Mouse (Mus musculus) stomach, embryonic 15.5 days (tissue): ENCODE data around the gene Tbc1d10b. TPM values are rescaled to one million over a fixed set of nuclear protein-coding genes. Genes with fewer than 3 reads are reported as not detected.
"Not testable (repeated sequence)": the region's sequence is repeated elsewhere in the genome, so short reads cannot be mapped to it uniquely, and the experiment has no call there.

ENCODE experiments used
- ATAC-seq: fragments of 200-750 bp; cut with Nextera tagmentation; 2 replicates; pipeline ENCODE4 v1.8.0; 2017; ENCODE audit warnings: low read depth, moderate number of reproducible peaks, moderate TSS enrichment; ENCODE audit not compliant: insufficient read depth, low FRiP score
- H3K27ac ChIP-seq: fragments of 300-500 bp; sonication (generic); 2 replicates; pipeline ENCODE4 v1.5.1; 2015; ENCODE audit warnings: mild to moderate bottlenecking, inconsistent platforms
- H3K27me3 ChIP-seq: fragments of 300-500 bp; sonication (generic); replicated peaks from 2 replicates; pipeline ENCODE4 v1.6.1; 2015; ENCODE audit warnings: inconsistent platforms
- H3K36me3 ChIP-seq: fragments of 300-500 bp; sonication (generic); 2 replicates; pipeline ENCODE4 v1.6.1; 2015; ENCODE audit warnings: inconsistent platforms
- H3K4me1 ChIP-seq: fragments of 300-500 bp; sonication (generic); 2 replicates; pipeline ENCODE4 v1.6.1; 2015; ENCODE audit warnings: inconsistent platforms
- H3K4me2 ChIP-seq: fragments of 300-500 bp; sonication (generic); 2 replicates; pipeline ENCODE4 v1.6.1; 2015; ENCODE audit warnings: mild to moderate bottlenecking, inconsistent platforms
- H3K4me3 ChIP-seq: fragments of 300-500 bp; sonication (generic); replicated peaks from 2 replicates; pipeline ENCODE4 v1.5.1; 2015; ENCODE audit warnings: inconsistent platforms
- H3K9ac ChIP-seq: fragments of 300-500 bp; sonication (generic); 2 replicates; pipeline ENCODE4 v1.6.1; 2015; ENCODE audit warnings: inconsistent platforms
- H3K9me3 ChIP-seq: fragments of 300-500 bp; sonication (generic); 2 replicates; pipeline ENCODE4 v1.6.1; 2016; ENCODE audit warnings: inconsistent platforms
- WGBS: fragments of 180-500 bp; shearing (Covaris S2); methylation state at CpG from one replicate; pipeline ENCODE4 v1.1.7; 2015; 5-methylcytosine and 5-hydroxymethylcytosine counted together
- polyA plus RNA-seq: library from polyadenylated mRNA; unstranded; fragments of >200 nt; fragmentation: Nextera tagmentation; extraction: Ambion mirVana; gene quantifications from 2 replicates; pipeline ENCODE4 v1.2.1, GENCODE M21; 2015

The Tbc1d10b gene
- 24.3 and 24.4 TPM in 2 replicates for polyA plus RNA-seq

DNA sequence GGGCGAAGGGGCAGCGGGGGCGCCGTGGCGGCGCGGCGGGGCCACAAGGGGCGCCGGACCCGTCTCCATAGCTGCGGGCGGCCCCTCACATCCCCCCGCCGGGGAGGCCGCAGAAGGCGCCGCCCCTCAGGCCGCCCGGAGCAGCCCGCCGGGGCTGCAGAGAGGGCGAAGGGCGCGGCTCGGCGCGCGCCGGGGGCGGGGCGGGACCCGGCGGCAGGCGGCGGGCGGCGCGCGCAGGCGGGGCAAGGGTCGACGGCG is at the start of gene Tbc1d10b:
Tbc1d10b (minus strand) TSS at position 174 of the 258 bp plus-strand sequence.
- peak; percentile 47 for ATAC-seq
- Histone ChIP-seq H3K9me3 (no peaks in the 10 kb centered on the region), H3K27ac (peak within 1 kb of the TSS; percentile 89), H3K4me2 (peak within 1 kb of the TSS; percentile 88), H3K36me3 (peaks cover under 1% of the 10 kb centered on the region; the same call in 1 of the 2 replicates), H3K27me3 (no peaks in the 10 kb centered on the region), H3K4me3 (peak within 1 kb of the TSS; percentile 97), H3K9ac (peak within 1 kb of the TSS; percentile 96), H3K4me1 (peaks cover 20% of the 10 kb centered on the region)
- WGBS = 1% methylated on average over 30 of the region's 44 CpGs

DNA sequence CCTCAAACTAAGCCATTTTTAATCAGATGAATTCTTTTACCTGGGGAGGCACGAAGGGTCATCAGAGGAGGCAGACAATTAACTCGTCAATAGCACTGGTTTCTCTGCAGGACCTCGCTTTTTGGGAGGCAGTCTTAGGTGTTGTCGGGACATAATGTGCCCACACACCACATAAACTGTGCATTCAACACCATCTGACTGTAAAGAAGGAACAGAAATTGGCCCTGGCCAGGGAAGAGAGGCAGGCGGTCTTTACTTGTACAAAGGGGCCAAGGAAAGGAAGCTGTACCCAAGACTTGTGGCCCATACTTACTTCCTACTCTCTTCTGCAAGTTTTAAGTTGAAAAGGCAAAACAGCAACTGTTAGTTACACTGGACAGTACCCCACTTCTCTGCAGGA is 48.2 kb upstream of the Tbc1d10b start:
- Histone ChIP-seq H3K4me3 (no peak overlapping the region), H3K4me2 (no peak overlapping the region), H3K27ac (no peak overlapping the region), H3K36me3 (peaks cover 5% of the 10 kb centered on the region; the same call in 1 of the 2 replicates), H3K9ac (no peak overlapping the region), H3K9me3 (no peaks in the 10 kb centered on the region), H3K4me1 (peaks cover 29% of the 10 kb centered on the region), H3K27me3 (no peaks in the 10 kb centered on the region)
- no peak for ATAC-seq
- WGBS = 87% methylated on average over 5 of the region's 5 CpGs

DNA sequence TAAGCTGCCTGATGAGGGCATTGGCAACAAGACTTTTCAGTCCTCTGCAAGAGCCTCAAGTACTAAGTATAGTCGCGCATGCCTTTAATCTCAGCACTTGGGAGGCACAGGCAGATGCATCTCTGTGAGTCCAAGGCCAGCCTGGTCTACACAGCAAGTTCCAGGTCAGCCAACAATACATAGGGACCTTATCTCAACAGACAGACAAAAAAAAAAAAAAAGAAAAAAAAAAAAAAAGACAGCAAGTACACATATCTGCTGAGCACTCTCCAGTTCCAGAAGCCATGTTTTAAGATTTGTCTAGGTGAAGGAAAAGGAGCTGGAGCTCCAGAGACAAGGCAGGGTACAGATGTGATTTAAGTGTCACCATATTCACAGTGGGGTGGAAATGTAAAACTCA is 47.7 kb upstream of the Tbc1d10b start:
- Histone ChIP-seq H3K4me2 (no peak overlapping the region), H3K27ac (no peak overlapping the region), H3K36me3 (peaks cover 5% of the 10 kb centered on the region; the same call in 1 of the 2 replicates), H3K9me3 (no peaks in the 10 kb centered on the region), H3K4me1 (peaks cover 28% of the 10 kb centered on the region), H3K9ac (no peak overlapping the region), H3K4me3 (no peak overlapping the region), H3K27me3 (no peaks in the 10 kb centered on the region)
- ATAC-seq = no peak
- 83% methylated on average over 2 of the region's 2 CpGs for WGBS

DNA sequence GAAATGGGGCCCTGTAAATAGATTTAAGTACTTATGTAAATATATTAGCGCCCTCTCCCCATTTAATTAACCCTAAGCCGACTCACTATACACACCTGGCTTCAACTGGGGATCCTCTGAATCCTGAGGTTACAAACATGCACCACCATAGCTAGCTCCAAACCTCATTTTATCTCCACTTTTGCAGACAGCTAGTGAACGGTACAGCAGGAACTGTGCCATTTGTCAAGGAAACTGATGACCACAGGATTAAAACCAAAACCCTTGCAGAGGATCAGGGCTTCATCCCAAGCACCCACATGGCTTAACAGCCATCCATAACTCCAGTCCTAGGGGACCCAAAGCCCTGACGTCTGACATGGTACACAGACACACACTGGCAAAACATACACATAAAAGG is 46.7 kb upstream of the Tbc1d10b start:
- H3K4me3 ChIP-seq = peak overlapping the region; percentile 56
- 14% methylated on average over 4 of the region's 4 CpGs for WGBS
- H3K9me3 ChIP-seq = no peaks in the 10 kb centered on the region
- no peak for ATAC-seq
- peaks cover 25% of the 10 kb centered on the region for H3K4me1 ChIP-seq
- H3K9ac ChIP-seq = no peak overlapping the region
- peak overlapping the region; percentile 97 for H3K4me2 ChIP-seq
- H3K27ac ChIP-seq = peak overlapping the region; percentile 93
- H3K36me3 ChIP-seq = peaks cover 5% of the 10 kb centered on the region; the same call in 1 of the 2 replicates
- no peaks in the 10 kb centered on the region for H3K27me3 ChIP-seq

DNA sequence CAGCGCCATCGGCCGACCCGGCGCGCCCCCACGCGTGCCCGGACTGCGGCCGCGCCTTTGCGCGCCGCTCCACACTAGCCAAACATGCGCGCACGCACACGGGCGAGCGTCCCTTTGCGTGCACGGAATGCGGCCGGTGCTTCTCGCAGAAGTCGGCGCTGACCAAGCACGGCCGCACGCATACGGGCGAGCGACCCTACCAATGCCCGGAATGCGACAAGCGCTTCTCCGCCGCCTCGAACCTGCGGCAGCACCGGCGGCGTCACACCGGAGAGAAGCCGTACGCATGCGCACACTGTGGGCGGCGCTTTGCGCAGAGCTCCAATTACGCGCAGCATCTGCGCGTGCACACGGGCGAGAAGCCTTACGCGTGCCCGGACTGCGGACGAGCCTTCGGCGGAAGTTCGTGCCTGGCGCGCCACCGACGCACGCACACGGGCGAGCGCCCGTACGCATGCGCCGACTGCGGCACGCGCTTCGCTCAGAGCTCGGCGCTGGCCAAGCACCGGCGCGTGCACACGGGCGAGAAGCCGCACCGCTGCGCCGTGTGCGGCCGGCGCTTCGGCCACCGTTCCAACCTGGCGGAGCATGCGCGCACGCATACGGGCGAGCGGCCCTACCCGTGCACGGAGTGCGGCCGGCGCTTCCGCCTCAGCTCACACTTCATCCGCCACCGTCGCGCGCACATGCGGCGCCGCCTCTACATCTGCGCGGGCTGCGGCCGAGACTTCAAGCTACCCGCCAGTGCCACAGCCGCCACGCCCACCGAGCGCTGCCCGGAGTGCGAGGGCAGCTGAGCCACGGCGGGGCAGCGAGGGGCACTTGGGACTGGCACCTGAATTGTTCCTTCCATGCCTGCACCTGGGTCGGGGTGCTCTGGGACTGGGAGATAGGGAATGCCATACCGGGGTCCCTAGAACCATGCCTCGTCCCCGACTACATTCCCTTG is 45.8 kb upstream of the Tbc1d10b start:
- under 1% methylated on average over 134 of the region's 136 CpGs for WGBS
- Histone ChIP-seq H3K4me3 (peak overlapping the region; percentile 56), H3K4me2 (peak overlapping the region; percentile 97), H3K9me3 (no peaks in the 10 kb centered on the region), H3K36me3 (peaks cover 11% of the 10 kb centered on the region), H3K27ac (peak overlapping the region; percentile 93), H3K27me3 (no peaks in the 10 kb centered on the region), H3K9ac (peak overlapping the region; percentile 67), H3K4me1 (peaks cover 17% of the 10 kb centered on the region; the same call in 1 of the 2 replicates)
- ATAC-seq = peak; percentile 93

DNA sequence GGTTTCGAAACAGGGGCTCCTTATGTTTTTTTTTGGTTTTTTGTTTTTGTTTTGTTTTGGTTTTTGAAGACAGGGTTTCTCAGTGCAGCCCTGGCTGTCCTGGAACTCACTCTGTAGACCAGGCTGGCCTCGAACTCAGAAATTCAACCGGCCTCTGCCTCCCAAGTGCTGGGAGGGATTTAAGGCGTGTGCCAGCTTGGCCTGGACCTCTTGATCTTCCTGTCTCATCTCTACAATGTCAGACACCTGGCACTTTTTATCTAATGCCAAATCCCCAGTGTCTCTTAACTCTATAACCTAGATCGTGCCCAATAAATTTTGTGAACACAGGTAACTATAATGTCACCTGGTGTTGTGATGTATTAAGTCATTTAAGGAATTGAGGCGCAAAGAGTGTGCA is 45.1 kb upstream of the Tbc1d10b start:
- 71% methylated on average over 6 of the region's 6 CpGs for WGBS
- Histone ChIP-seq H3K9me3 (no peaks in the 10 kb centered on the region), H3K9ac (peak overlapping the region; percentile 67; the same call in 1 of the 2 replicates), H3K27ac (peak overlapping the region; percentile 93), H3K4me1 (peaks cover 14% of the 10 kb centered on the region; the same call in 1 of the 2 replicates), H3K4me3 (peak overlapping the region; percentile 56), H3K36me3 (peaks cover 11% of the 10 kb centered on the region), H3K27me3 (no peaks in the 10 kb centered on the region), H3K4me2 (peak overlapping the region; percentile 97)
- no peak for ATAC-seq

DNA sequence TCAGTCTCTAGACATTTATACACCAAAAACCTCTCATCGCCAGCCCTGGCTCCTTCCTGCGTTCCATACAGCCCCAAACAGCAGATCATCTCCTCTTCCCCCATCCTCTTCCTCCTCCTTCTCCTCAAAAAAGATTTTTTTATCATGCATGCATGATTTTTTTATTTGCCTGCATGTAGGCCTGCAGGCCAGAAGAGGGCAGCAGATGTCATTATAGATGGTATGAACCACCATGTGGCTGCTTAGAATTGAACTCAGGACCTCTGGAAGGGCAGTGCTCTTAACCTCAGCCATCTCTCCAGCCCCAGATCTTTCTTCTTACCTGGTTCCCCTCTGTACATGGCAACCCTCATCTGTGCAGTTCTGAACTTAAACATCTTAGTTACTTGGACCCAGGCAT is 44.1 kb upstream of the Tbc1d10b start:
- Histone ChIP-seq H3K36me3 (peaks cover 11% of the 10 kb centered on the region), H3K4me2 (no peak overlapping the region)

DNA sequence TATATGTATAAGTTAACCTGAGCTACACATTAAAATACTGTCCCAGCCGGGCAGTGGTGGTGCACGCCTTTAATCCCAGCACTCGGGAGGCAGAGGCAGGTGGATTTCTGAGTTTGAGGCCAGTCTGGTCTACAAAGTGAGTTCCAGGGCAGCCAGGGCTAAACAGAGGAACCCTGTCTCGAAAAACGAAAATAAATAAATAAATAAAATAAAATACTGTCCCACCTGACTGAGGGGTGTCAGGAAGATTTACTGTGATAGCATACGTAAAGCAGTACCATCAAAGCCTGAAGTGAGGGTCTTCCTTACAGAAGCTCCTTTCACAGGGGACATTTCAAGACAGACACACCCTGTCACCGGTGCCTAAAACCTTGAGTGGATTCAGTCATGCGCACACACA is 42.2 kb upstream of the Tbc1d10b start:
- 89% methylated on average over 8 of the region's 8 CpGs for WGBS
- H3K9ac ChIP-seq, ATAC-seq: not testable (repeated sequence)

More for the DNA sequence above, 44.1 kb upstream of the Tbc1d10b start:
- H3K27me3 ChIP-seq = no peaks in the 10 kb centered on the region
- WGBS = 88% methylated on average over 2 of the region's 2 CpGs
- no peak overlapping the region for H3K9ac ChIP-seq
- ATAC-seq = no peak
- H3K4me3 ChIP-seq = no peak overlapping the region
- H3K27ac ChIP-seq = no peak overlapping the region
- H3K9me3 ChIP-seq = no peaks in the 10 kb centered on the region
- peaks cover 17% of the 10 kb centered on the region; the same call in 1 of the 2 replicates for H3K4me1 ChIP-seq

DNA sequence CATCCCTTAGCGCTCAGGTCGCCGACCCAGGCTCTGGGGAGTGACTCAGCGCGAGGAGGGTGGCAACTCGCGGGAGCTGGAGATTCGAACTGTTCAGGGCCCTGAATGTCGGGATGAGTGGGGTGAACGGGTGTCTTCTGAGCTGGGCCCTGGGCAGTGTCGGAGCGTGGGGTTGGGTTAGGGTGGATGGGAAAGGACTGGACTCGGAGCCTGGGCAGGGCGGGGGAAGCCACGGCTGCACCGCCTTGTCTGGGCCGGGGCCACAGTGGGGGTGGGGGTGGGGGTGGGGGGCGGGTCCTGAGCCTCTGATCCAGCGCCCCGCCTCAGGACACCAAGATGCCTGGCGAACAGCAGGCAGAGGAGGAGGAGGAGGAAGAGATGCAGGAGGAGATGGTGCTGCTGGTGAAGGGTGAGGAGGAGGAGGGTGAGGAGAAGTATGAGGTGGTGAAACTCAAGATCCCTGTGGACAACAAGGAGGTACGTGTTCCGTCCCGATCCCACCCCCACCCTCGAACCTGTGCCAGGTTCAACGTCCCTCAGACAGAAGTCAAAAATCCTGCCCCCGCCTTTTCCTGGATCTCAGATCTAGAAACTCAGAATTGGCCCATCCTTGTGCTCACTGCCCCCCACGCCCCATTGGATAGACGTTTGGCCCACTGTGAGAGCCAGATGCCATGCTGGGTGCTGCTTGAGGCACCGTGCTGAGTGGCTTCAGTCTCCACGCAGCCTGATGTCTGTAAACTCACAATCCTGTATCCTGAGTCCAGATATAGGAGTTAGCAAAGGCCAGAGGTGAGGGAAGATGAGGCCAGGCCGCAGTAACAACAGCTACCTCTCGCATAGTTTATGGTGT is 36.6 kb upstream of the Tbc1d10b start:
- peak overlapping the region; percentile 93 for H3K9ac ChIP-seq
- H3K4me3 ChIP-seq = peak overlapping the region; percentile 74
- peaks cover 22% of the 10 kb centered on the region for H3K4me1 ChIP-seq
- H3K27me3 ChIP-seq = no peaks in the 10 kb centered on the region
- H3K27ac ChIP-seq = peak overlapping the region; percentile 98
- H3K4me2 ChIP-seq = peak overlapping the region; percentile 88
- peaks cover 11% of the 10 kb centered on the region for H3K36me3 ChIP-seq
- no peaks in the 10 kb centered on the region for H3K9me3 ChIP-seq
- 12% methylated on average over 28 of the region's 33 CpGs for WGBS
- peak; percentile 73 for ATAC-seq

More for the DNA sequence above, 42.2 kb upstream of the Tbc1d10b start:
- peaks cover 11% of the 10 kb centered on the region for H3K36me3 ChIP-seq
- H3K4me1 ChIP-seq = peaks cover 29% of the 10 kb centered on the region
- H3K9me3 ChIP-seq, H3K27ac ChIP-seq, H3K4me3 ChIP-seq, H3K27me3 ChIP-seq, H3K4me2 ChIP-seq: not testable (repeated sequence)

DNA sequence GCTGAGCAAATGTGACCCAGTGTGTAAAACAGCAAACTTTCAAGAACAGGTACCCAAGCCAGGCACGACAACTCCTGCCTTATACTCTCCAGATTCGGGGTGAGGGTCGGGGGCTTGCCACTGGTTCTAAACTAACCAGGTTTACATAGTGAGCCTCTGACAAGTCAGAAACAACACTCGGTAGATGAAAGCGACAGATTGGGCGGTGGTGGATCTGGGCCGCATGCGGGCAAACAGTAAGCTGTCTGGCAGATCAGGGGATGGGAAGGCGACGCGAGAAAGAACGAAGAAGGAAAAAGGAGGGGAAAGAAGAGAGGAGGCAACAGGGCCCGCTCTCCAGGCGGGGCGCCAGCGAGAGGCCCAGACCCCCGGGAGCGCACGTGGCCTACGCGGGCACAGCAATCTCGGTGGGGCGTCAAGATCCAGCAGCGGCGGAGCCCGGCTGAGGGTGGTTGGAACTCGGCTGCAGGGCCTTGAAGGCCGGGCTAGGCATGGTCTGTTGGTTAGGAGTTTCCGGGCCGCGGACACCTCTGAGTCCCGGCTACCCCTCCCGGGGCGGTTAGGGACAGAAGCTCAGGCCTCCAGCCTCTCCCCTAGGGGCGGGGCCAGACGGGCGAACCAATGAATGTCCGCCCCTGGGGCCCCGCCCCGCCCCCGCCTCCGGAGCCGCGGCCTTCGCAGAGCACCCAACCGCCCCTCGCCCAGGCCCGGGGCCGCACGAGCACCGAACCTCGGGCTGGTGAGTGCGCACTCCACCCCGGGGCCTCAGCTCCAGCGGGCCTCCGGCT is 35.8 kb upstream of the Tbc1d10b start, which contains the start of gene Zfp771:
Zfp771 (plus strand) TSS at position 405 of the 788 bp plus-strand sequence.
- Histone ChIP-seq H3K9ac (peak within 1 kb of the TSS; percentile 93), H3K4me1 (peaks cover 22% of the 10 kb centered on the region), H3K9me3 (no peaks in the 10 kb centered on the region), H3K4me3 (peak within 1 kb of the TSS; percentile 74), H3K36me3 (peaks cover 6% of the 10 kb centered on the region; the same call in 1 of the 2 replicates), H3K4me2 (peak within 1 kb of the TSS; percentile 88), H3K27me3 (no peaks in the 10 kb centered on the region), H3K27ac (peak within 1 kb of the TSS; percentile 98)
- peak; percentile 96 for ATAC-seq
- 1% methylated on average over 54 of the region's 56 CpGs for WGBS

DNA sequence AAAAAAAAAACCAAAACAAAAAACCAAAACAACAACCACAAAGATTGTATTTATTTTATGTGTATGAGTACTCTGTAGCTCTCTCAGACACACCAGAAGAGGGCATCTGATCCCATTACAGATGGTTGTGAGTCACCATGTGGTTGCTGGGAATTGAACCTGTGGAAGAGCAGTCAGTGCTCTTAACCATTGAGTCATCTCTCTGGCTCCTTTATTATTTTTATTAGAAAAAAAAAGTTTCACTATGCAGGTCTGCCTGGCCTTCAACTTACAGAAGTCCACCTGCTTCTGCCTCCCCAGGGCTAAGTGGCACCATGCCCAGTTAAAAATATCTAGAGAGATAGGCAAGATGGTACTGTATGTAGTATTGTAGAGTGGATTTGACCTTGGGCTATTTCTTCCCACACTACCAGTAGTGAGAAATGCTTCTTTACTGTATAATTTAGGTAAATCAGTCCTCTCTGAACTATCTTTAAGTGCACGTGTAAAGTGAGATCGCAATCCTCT is 35.1 kb upstream of the Tbc1d10b start:
- Histone ChIP-seq H3K36me3 (peaks cover 10% of the 10 kb centered on the region), H3K4me2 (peak overlapping the region; percentile 88), H3K4me1 (peaks cover 21% of the 10 kb centered on the region), H3K27me3 (no peaks in the 10 kb centered on the region), H3K9ac (peak overlapping the region; percentile 73; the same call in 1 of the 2 replicates), H3K9me3 (no peaks in the 10 kb centered on the region), H3K27ac (peak overlapping the region; percentile 98), H3K4me3 (peak overlapping the region; percentile 74)
- ATAC-seq = no peak
- WGBS = 34% methylated on average over 2 of the region's 2 CpGs
